Mouse (Mus musculus) CH12.LX (cell line): ENCODE data around the gene Lonp1. TPM values are rescaled to one million over a fixed set of nuclear protein-coding genes. Genes with fewer than 3 reads are reported as not detected.

ENCODE experiments used
- DNase-seq: peaks from one replicate; pipeline ENCODE4 v3.0.0-alpha.2; 2013; ENCODE audit errors: extremely low read depth
- H3K27ac ChIP-seq: 2 replicates; pipeline ENCODE4 v1.5.1; 2012; ENCODE audit warnings: low read depth, mild to moderate bottlenecking, control low read depth, moderate library complexity; ENCODE audit not compliant: insufficient read depth
- H3K27me3 ChIP-seq: replicated peaks from 2 replicates; pipeline ENCODE3; 2012; ENCODE audit warnings: inconsistent platforms
- H3K36me3 ChIP-seq, 2 experiments: replicated peaks in 1 of 2; 2 replicates each; pipeline versions ENCODE3 to v1.6.1; 2012; ENCODE audit warnings: inconsistent platforms in 1 of 2, low read length in 1 of 2, mild to moderate bottlenecking in 1 of 2, mixed read lengths in 1 of 2, moderate library complexity in 1 of 2; ENCODE audit not compliant: control insufficient read depth in 1 of 2, insufficient read depth in 1 of 2
- H3K4me1 ChIP-seq, 2 experiments: 2 replicates each; pipeline ENCODE4 v1.6.1; 2012; ENCODE audit warnings: inconsistent platforms in 1 of 2, moderate library complexity in 1 of 2; ENCODE audit not compliant: insufficient read depth in 2 of 2, control insufficient read depth in 1 of 2
- H3K4me2 ChIP-seq: 2 replicates; pipeline ENCODE4 v1.6.1; 2012; ENCODE audit warnings: low read depth, mild to moderate bottlenecking, control low read depth; ENCODE audit not compliant: poor library complexity, insufficient read depth, severe bottlenecking
- H3K4me3 ChIP-seq, 3 experiments: fragments of 150-350 bp in 1 of 3; sonication (generic) in 1 of 3; replicated peaks in 1 of 3; 2 replicates each; pipeline versions ENCODE3 to v1.5.1; 2011 to 2012; ENCODE audit warnings: low read depth in 2 of 3, low read length in 2 of 3, mild to moderate bottlenecking in 2 of 3, moderate library complexity in 2 of 3, control low read depth in 1 of 3, improper control_type of control experiment in 1 of 3, inconsistent platforms in 1 of 3, mixed read lengths in 1 of 3; ENCODE audit not compliant: poor library complexity in 1 of 3
- H3K79me2 ChIP-seq: replicated peaks from 2 replicates; pipeline ENCODE4 v1.6.1; 2012; ENCODE audit warnings: mild to moderate bottlenecking, moderate library complexity; ENCODE audit not compliant: control insufficient read depth, poor library complexity, insufficient read depth, severe bottlenecking; ENCODE audit errors: extremely low read depth
- H3K9ac ChIP-seq: 2 replicates; pipeline ENCODE4 v1.6.1; 2012; ENCODE audit warnings: low read depth, mild to moderate bottlenecking, control low read depth, moderate library complexity; ENCODE audit not compliant: insufficient read depth
- H3K9me3 ChIP-seq: replicated peaks from 2 replicates; pipeline ENCODE3; 2012; ENCODE audit warnings: low read length, inconsistent platforms, mixed read lengths
- BHLHE40 ChIP-seq: IDR thresholded peaks from 2 replicates; pipeline ENCODE4 v1.6.1; 2011; ENCODE audit warnings: mild to moderate bottlenecking, low read depth, low read length, improper control_type of control experiment
- CHD2 ChIP-seq: IDR thresholded peaks from 2 replicates; pipeline ENCODE4 v1.6.1; 2011; ENCODE audit warnings: low read length, improper control_type of control experiment
- ELF1 ChIP-seq: IDR thresholded peaks from 2 replicates; pipeline ENCODE4 v1.6.1; 2014; ENCODE audit warnings: low read depth, mild to moderate bottlenecking, inconsistent platforms, low read length, improper control_type of control experiment
- ETS1 ChIP-seq: conservative IDR thresholded peaks from 2 replicates; pipeline ENCODE4 v1.6.1; 2012; ENCODE audit warnings: low read depth, mild to moderate bottlenecking, inconsistent platforms, low read length, improper control_type of control experiment, moderate library complexity
- HCFC1 ChIP-seq: IDR thresholded peaks from 2 replicates; pipeline ENCODE4 v1.6.1; 2012; ENCODE audit warnings: low read depth, mild to moderate bottlenecking, inconsistent platforms, low read length, improper control_type of control experiment
- JUN ChIP-seq: IDR thresholded peaks from 2 replicates; pipeline ENCODE4 v1.6.1; 2011; ENCODE audit warnings: low read depth, mild to moderate bottlenecking, low read length, improper control_type of control experiment, moderate library complexity; ENCODE audit not compliant: insufficient read depth
- KAT2A ChIP-seq: IDR thresholded peaks from 2 replicates; pipeline ENCODE4 v1.6.1; 2012; ENCODE audit warnings: low read length, improper control_type of control experiment, inconsistent platforms; ENCODE audit not compliant: insufficient replicate concordance
- MAFK ChIP-seq: IDR thresholded peaks from 2 replicates; pipeline ENCODE4 v1.6.1; 2011; ENCODE audit warnings: low read length, improper control_type of control experiment; ENCODE audit not compliant: insufficient replicate concordance
- MAX ChIP-seq: IDR thresholded peaks from 2 replicates; pipeline ENCODE4 v1.6.1; 2011; ENCODE audit warnings: low read length, improper control_type of control experiment
- MAZ ChIP-seq: IDR thresholded peaks from 2 replicates; pipeline ENCODE4 v1.6.1; 2012; ENCODE audit warnings: low read depth, mild to moderate bottlenecking, inconsistent platforms, low read length, improper control_type of control experiment, moderate library complexity
- MEF2A ChIP-seq: IDR thresholded peaks from 2 replicates; pipeline ENCODE4 v1.6.1; 2014; ENCODE audit warnings: low read depth, mild to moderate bottlenecking, inconsistent platforms, low read length, improper control_type of control experiment, borderline replicate concordance
- MYC ChIP-seq: IDR thresholded peaks from 2 replicates; pipeline ENCODE4 v1.6.1; 2011; ENCODE audit warnings: low read depth, mild to moderate bottlenecking, improper control_type of control experiment, low read length
- POLR2AphosphoS2 ChIP-seq: IDR thresholded peaks from 2 replicates; pipeline ENCODE4 v1.6.1; 2011; ENCODE audit warnings: low read depth, low read length, improper control_type of control experiment
- UBTF ChIP-seq: IDR thresholded peaks from 2 replicates; pipeline ENCODE4 v1.6.1; 2012; ENCODE audit warnings: low read depth, mild to moderate bottlenecking, inconsistent platforms, low read length, improper control_type of control experiment, moderate library complexity
- USF2 ChIP-seq: conservative IDR thresholded peaks from 2 replicates; pipeline ENCODE4 v1.6.1; 2011; ENCODE audit warnings: low read depth, low read length, improper control_type of control experiment
- ZKSCAN1 ChIP-seq: IDR thresholded peaks from 2 replicates; pipeline ENCODE4 v1.6.1; 2012; ENCODE audit warnings: low read depth, inconsistent platforms, low read length, improper control_type of control experiment, borderline replicate concordance
- dilution Hi-C: fragments of 300-500 bp; cut with MboI; formaldehyde crosslinking; loops from 2 replicates; pipeline ENCODE4 v1.14.3; 2020; ENCODE audit warnings: low sequenced_read_pairs; ENCODE audit not compliant: extremely low pct_unique_long_range_greater_than_20kb, extremely low pct_ligation_motif_present
- in situ Hi-C: fragments of 300-500 bp; cut with MboI; formaldehyde crosslinking; loops from 3 replicates; pipeline ENCODE4 v1.14.3; 2019; ENCODE audit warnings: low sequenced_read_pairs, low pct_ligation_motif_present, low pct_unique_long_range_greater_than_20kb, mixed read lengths
- polyA plus RNA-seq: library from polyadenylated mRNA; unstranded; fragments of >175 nt; gene quantifications from 2 replicates; pipeline ENCODE4 v1.2.1, GENCODE M21; 2012; ENCODE audit warnings: low read depth; ENCODE audit not compliant: insufficient read length
- total RNA-seq, 2 experiments: library from RNA; depleted of rRNA; stranded (reverse); fragments of 300-350 nt in 1 of 2; fragments of >200 nt in 1 of 2; gene quantifications; 2 replicates each; pipeline ENCODE4 v1.2.3; 2012 to 2014

The Lonp1 gene
- total and polyA plus RNA-seq, 3 experiments = 69.6 to 151 (median 99.4) TPM

DNA sequence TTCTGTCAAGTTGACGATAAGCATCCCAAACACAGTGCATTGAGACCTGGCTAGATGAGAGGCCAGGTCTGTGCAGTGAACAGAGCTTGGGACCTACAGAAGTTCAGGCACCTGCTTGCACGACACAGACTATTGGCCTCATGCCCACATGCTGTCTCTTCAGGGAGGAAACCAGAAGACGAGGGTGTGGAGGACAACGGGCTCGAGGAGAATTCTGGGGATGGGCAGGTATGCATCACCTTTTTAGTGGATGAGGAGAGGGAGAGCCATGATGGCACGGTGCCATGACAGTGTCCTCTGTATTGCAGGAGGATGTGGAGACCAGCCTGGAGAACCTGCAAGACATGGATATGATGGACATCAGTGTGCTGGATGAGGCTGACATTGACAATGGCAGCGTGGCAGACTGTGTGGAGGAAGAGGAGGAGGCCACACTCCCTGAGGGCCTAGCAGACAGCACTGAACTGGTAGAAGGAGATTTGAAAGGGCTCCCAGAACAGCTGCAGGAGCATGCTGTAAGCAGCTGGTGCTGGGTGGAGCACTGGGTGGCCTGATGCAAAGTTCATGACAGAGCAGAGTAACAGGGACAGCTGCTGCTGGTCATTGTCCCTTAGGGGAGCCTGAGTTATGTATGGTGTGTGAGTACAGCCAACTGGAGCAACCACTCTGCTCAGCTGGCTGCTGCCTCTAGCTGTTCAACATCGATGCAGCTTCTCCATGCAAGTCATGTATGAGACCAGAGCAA is 33.0 kb downstream of the Lonp1 start:
- in situ Hi-C loops = no loop called here
- 0 out of 4 replicates have a peak, but pooled peaks cover 0 to 5% of the 10 kb centered on the region in 2 experiments for H3K4me1 ChIP-seq
- no peak for TF ChIP-seq MAX
- TF ChIP-seq BHLHE40 = no peak
- no peak for TF ChIP-seq MYC
- TF ChIP-seq HCFC1 = no peak
- TF ChIP-seq MAZ = no peak
- TF ChIP-seq ELF1 = no peak
- H3K4me2 ChIP-seq = no peak overlapping the region
- H3K4me3 ChIP-seq = no peak overlapping the region
- H3K36me3 ChIP-seq = peaks cover 93 to 95% of the 10 kb centered on the region in 2 experiments
- H3K9me3 ChIP-seq = no peaks in the 10 kb centered on the region
- H3K27ac ChIP-seq = no peak overlapping the region
- dilution Hi-C loops = no loop called here
- no peaks in the 10 kb centered on the region for H3K27me3 ChIP-seq
- no peak for DNase-seq
- H3K79me2 ChIP-seq = peaks cover 42% of the 10 kb centered on the region
- H3K9ac ChIP-seq = no peak overlapping the region

DNA sequence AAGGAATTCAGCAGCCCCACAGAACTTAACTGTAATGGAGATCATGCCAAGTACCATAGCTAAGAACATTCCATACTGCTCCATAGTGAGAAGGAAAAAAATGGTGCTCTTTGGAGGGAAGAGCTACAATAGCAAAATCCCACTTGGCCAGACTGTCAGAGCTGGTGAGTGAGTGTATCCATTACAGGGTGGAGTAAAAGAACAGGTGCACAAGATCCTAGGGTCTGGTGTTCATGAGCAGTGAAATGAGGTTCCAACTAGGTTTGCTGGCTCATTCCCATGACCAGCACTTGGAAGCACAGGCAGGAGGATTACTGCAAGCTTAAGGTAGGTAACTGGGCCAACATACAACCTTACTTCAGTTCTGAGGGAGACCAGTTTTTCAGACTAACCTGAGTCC is 34.1 kb downstream of the Lonp1 start:
- in situ Hi-C loops = no loop called here
- Histone ChIP-seq H3K9ac (no peak overlapping the region), H3K4me2 (no peak overlapping the region), H3K79me2 (peaks cover 53% of the 10 kb centered on the region), H3K36me3 (peaks cover 94 to 99% of the 10 kb centered on the region in 2 experiments), H3K4me1 (peaks cover 0 to 17% of the 10 kb centered on the region in 2 experiments; a peak in 3 of 4 replicates), H3K27me3 (no peaks in the 10 kb centered on the region), H3K4me3 (no peak overlapping the region), H3K27ac (no peak overlapping the region), H3K9me3 (no peaks in the 10 kb centered on the region)
- dilution Hi-C loops = no loop called here
- no peak for DNase-seq
- TF ChIP-seq ETS1 (no peak), MAFK (no peak), ZKSCAN1 (no peak), JUN (no peak), USF2 (no peak), KAT2A (no peak), CHD2 (no peak), UBTF (no peak), POLR2AphosphoS2 (no peak), MEF2A (no peak)
